Mouse (Mus musculus): ENCODE data around the gene Fam43a. TPM values are rescaled to one million over a fixed set of nuclear protein-coding genes. Genes with fewer than 3 reads are reported as not detected.

Gene Fam43a
- total and polyA plus RNA-seq, 2 experiments from 2014 or later = 10.5 to 17.4 TPM

- WGBS = 74% methylated on average over 16 of the region's 16 CpGs
- ATAC-seq (no peak), DNase-seq (no peak)
- H3K27ac ChIP-seq (ENCODE audit: low read depth, low read length) = no peak overlapping the region
- no peaks in the 10 kb centered on the region for H3K9me3 ChIP-seq (ENCODE audit: low read length)
- no peaks in the 10 kb centered on the region for H3K36me3 ChIP-seq (ENCODE audit: insufficient read depth)
- H3K4me2 ChIP-seq (ENCODE audit: low read depth) = no peak overlapping the region
- peaks cover 10% of the 10 kb centered on the region; the same call in 1 of the 2 replicates for H3K27me3 ChIP-seq (ENCODE audit: insufficient read depth, low read length)
- no peak overlapping the region for H3K4me3 ChIP-seq (ENCODE audit: low read depth, low read length)
- no peak overlapping the region for H3K9ac ChIP-seq
- peaks cover 16% of the 10 kb centered on the region for H3K4me1 ChIP-seq (ENCODE audit: insufficient read depth)
- TF ChIP-seq CTCF (IDR thresholded peaks at IDR 0.05; ENCODE audit: low read depth) = no peak
Observed at GRCm38 (mm10) chr16:30604061-30604806, 4.7 kb downstream of the Fam43a start.

GRCm38 (mm10) chr16:30604807-30605137, 5.2 kb downstream of the Fam43a start:
- Histone ChIP-seq H3K4me2 (ENCODE audit: low read depth) (no peak overlapping the region), H3K9ac (no peak overlapping the region), H3K27me3 (ENCODE audit: insufficient read depth, low read length) (peaks cover 10% of the 10 kb centered on the region; the same call in 1 of the 2 replicates), H3K9me3 (ENCODE audit: low read length) (no peaks in the 10 kb centered on the region), H3K27ac (ENCODE audit: low read depth, low read length) (no peak overlapping the region), H3K4me3 (ENCODE audit: low read depth, low read length) (no peak overlapping the region), H3K36me3 (ENCODE audit: insufficient read depth) (no peaks in the 10 kb centered on the region), H3K4me1 (ENCODE audit: insufficient read depth) (peaks cover 11% of the 10 kb centered on the region)
- ATAC-seq = no peak
- no peak for DNase-seq
- no peak for TF ChIP-seq CTCF (IDR thresholded peaks at IDR 0.05; ENCODE audit: low read depth)
- 71% methylated on average over 7 of the region's 7 CpGs for WGBS

- ATAC-seq (no peak), DNase-seq (no peak)
- peaks cover 7% of the 10 kb centered on the region for H3K4me1 ChIP-seq (ENCODE audit: insufficient read depth)
- H3K9ac ChIP-seq = no peak overlapping the region
- H3K27me3 ChIP-seq (ENCODE audit: insufficient read depth, low read length) = peaks cover 10% of the 10 kb centered on the region; the same call in 1 of the 2 replicates
- H3K4me2 ChIP-seq (ENCODE audit: low read depth) = no peak overlapping the region
- no peaks in the 10 kb centered on the region for H3K9me3 ChIP-seq (ENCODE audit: low read length)
- H3K27ac ChIP-seq (ENCODE audit: low read depth, low read length) = no peak overlapping the region
- TF ChIP-seq CTCF (IDR thresholded peaks at IDR 0.05; ENCODE audit: low read depth) = no peak
- no peaks in the 10 kb centered on the region for H3K36me3 ChIP-seq (ENCODE audit: insufficient read depth)
- no peak overlapping the region for H3K4me3 ChIP-seq (ENCODE audit: low read depth, low read length)
- 83% methylated on average over 6 of the region's 6 CpGs for WGBS
Observed at GRCm38 (mm10) chr16:30605528-30605927, 6.0 kb downstream of the Fam43a start.

GRCm38 (mm10) chr16:30607868-30608267, 8.3 kb downstream of the Fam43a start:
- no peak for DNase-seq
- Histone ChIP-seq H3K4me1 (ENCODE audit: insufficient read depth) (no peaks in the 10 kb centered on the region), H3K36me3 (ENCODE audit: insufficient read depth) (no peaks in the 10 kb centered on the region), H3K9me3 (ENCODE audit: low read length) (no peaks in the 10 kb centered on the region), H3K9ac (no peak overlapping the region), H3K27ac (ENCODE audit: low read depth, low read length) (no peak overlapping the region), H3K4me2 (ENCODE audit: low read depth) (no peak overlapping the region), H3K27me3 (ENCODE audit: insufficient read depth, low read length) (no peaks in the 10 kb centered on the region), H3K4me3 (ENCODE audit: low read depth, low read length) (no peak overlapping the region)
- no peak for TF ChIP-seq CTCF (IDR thresholded peaks at IDR 0.05; ENCODE audit: low read depth)
- ATAC-seq = no peak
- 92% methylated on average over 3 of the region's 3 CpGs for WGBS

GRCm38 (mm10) chr16:30611331-30611730, 11.8 kb downstream of the Fam43a start:
- Histone ChIP-seq H3K36me3 (ENCODE audit: insufficient read depth) (no peaks in the 10 kb centered on the region), H3K27me3 (ENCODE audit: insufficient read depth, low read length) (no peaks in the 10 kb centered on the region), H3K4me1 (ENCODE audit: insufficient read depth) (no peaks in the 10 kb centered on the region), H3K4me3 (ENCODE audit: low read depth, low read length) (no peak overlapping the region), H3K9me3 (ENCODE audit: low read length) (no peaks in the 10 kb centered on the region), H3K9ac (no peak overlapping the region), H3K27ac (ENCODE audit: low read depth, low read length) (no peak overlapping the region), H3K4me2 (ENCODE audit: low read depth) (no peak overlapping the region)
- no peak for TF ChIP-seq CTCF (IDR thresholded peaks at IDR 0.05; ENCODE audit: low read depth)
- no peak for ATAC-seq
- 68% methylated on average over 5 of the region's 5 CpGs for WGBS
- no peak for DNase-seq

- Histone ChIP-seq H3K36me3 (ENCODE audit: insufficient read depth) (no peaks in the 10 kb centered on the region), H3K27ac (ENCODE audit: low read depth, low read length) (no peak overlapping the region), H3K9me3 (ENCODE audit: low read length) (no peaks in the 10 kb centered on the region), H3K4me1 (ENCODE audit: insufficient read depth) (no peaks in the 10 kb centered on the region), H3K9ac (no peak overlapping the region), H3K4me2 (ENCODE audit: low read depth) (no peak overlapping the region), H3K27me3 (ENCODE audit: insufficient read depth, low read length) (no peaks in the 10 kb centered on the region), H3K4me3 (ENCODE audit: low read depth, low read length) (no peak overlapping the region)
- TF ChIP-seq CTCF (IDR thresholded peaks at IDR 0.05; ENCODE audit: low read depth) = no peak
- 85% methylated on average over 7 of the region's 7 CpGs for WGBS
- DNase-seq = no peak
- no peak for ATAC-seq
Observed at GRCm38 (mm10) chr16:30613122-30613521, 13.6 kb downstream of the Fam43a start.

- no peaks in the 10 kb centered on the region for H3K36me3 ChIP-seq (ENCODE audit: insufficient read depth)
- H3K4me1 ChIP-seq (ENCODE audit: insufficient read depth) = no peaks in the 10 kb centered on the region
- no peak for DNase-seq
- H3K27ac ChIP-seq (ENCODE audit: low read depth, low read length) = no peak overlapping the region
- no peak for TF ChIP-seq CTCF (IDR thresholded peaks at IDR 0.05; ENCODE audit: low read depth)
- no peak overlapping the region for H3K9ac ChIP-seq
- no peaks in the 10 kb centered on the region for H3K9me3 ChIP-seq (ENCODE audit: low read length)
- no peak for ATAC-seq
- H3K4me3 ChIP-seq (ENCODE audit: low read depth, low read length) = no peak overlapping the region
- H3K4me2 ChIP-seq (ENCODE audit: low read depth) = no peak overlapping the region
- WGBS = 27% methylated on average over 5 of the region's 5 CpGs
- no peaks in the 10 kb centered on the region for H3K27me3 ChIP-seq (ENCODE audit: insufficient read depth, low read length)
Observed at GRCm38 (mm10) chr16:30614122-30614521, 14.6 kb downstream of the Fam43a start.
